Mouse (Mus musculus): ENCODE data around the gene Degs1. TPM values are rescaled to one million over a fixed set of nuclear protein-coding genes. Genes with fewer than 3 reads are reported as not detected.

Degs1 gene
- 80.5 and 82.9 TPM in 2 replicates for polyA plus RNA-seq (2015; fragmentation: Nextera tagmentation; extraction: Ambion mirVana)

- H3K27ac ChIP-seq (replicated peaks), result peak within 1 kb of the TSS; percentile 89
- H3K4me2 ChIP-seq, result peak within 1 kb of the TSS; percentile 76
- peaks cover 18% of the 10 kb centered on the region for H3K36me3 ChIP-seq
- WGBS, result under 1% methylated on average over 90 of the region's 94 CpGs
- H3K4me3 ChIP-seq, result peak within 1 kb of the TSS; percentile 82
- H3K9ac ChIP-seq, result peak within 1 kb of the TSS; percentile 90
- H3K4me1 ChIP-seq (replicated peaks), result peaks cover 30% of the 10 kb centered on the region
- peak; percentile 93 for ATAC-seq (ENCODE audit: low read depth)
- 0 out of 2 replicates have a peak, but pooled peaks cover 5% of the 10 kb centered on the region for H3K27me3 ChIP-seq
- no peaks in the 10 kb centered on the region for H3K9me3 ChIP-seq
Measured at GRCm38 (mm10) chr1:182282091-182283075, at the start of gene Degs1. Gene Degs1, minus strand, starts transcription at chr1:182282804.

GRCm38 (mm10) chr1:182325919-182326318 lies 43.3 kb upstream of the Degs1 start:
- Histone ChIP-seq H3K27ac (replicated peaks) (no peak overlapping the region), H3K9ac (no peak overlapping the region), H3K9me3 (no peaks in the 10 kb centered on the region), H3K4me1 (replicated peaks) (no peaks in the 10 kb centered on the region), H3K36me3 (peaks cover 82% of the 10 kb centered on the region), H3K27me3 (no peaks in the 10 kb centered on the region), H3K4me3 (no peak overlapping the region), H3K4me2 (no peak overlapping the region)
- 98% methylated on average over 1 of the region's 1 CpGs for WGBS
- ATAC-seq (ENCODE audit: low read depth), result no peak

GRCm38 (mm10) chr1:182324552-182324951 lies 41.9 kb upstream of the Degs1 start:
- no peak overlapping the region for H3K27ac ChIP-seq (replicated peaks)
- ATAC-seq (ENCODE audit: low read depth), result no peak
- no peaks in the 10 kb centered on the region for H3K27me3 ChIP-seq
- WGBS, result 96% methylated on average over 7 of the region's 7 CpGs
- no peak overlapping the region for H3K4me2 ChIP-seq
- no peaks in the 10 kb centered on the region for H3K9me3 ChIP-seq
- no peak overlapping the region for H3K9ac ChIP-seq
- H3K4me1 ChIP-seq (replicated peaks), result no peaks in the 10 kb centered on the region
- peaks cover 91% of the 10 kb centered on the region for H3K36me3 ChIP-seq
- H3K4me3 ChIP-seq, result no peak overlapping the region

GRCm38 (mm10) chr1:182323139-182323538 lies 40.5 kb upstream of the Degs1 start:
- H3K27ac ChIP-seq (replicated peaks), result no peak overlapping the region
- WGBS, result 98% methylated on average over 3 of the region's 3 CpGs
- H3K27me3 ChIP-seq, result no peaks in the 10 kb centered on the region
- ATAC-seq (ENCODE audit: low read depth), result no peak
- H3K9me3 ChIP-seq, result no peaks in the 10 kb centered on the region
- no peaks in the 10 kb centered on the region for H3K4me1 ChIP-seq (replicated peaks)
- H3K4me2 ChIP-seq, result no peak overlapping the region
- H3K9ac ChIP-seq, result no peak overlapping the region
- peaks cover 94% of the 10 kb centered on the region for H3K36me3 ChIP-seq
- H3K4me3 ChIP-seq, result no peak overlapping the region

DNA sequence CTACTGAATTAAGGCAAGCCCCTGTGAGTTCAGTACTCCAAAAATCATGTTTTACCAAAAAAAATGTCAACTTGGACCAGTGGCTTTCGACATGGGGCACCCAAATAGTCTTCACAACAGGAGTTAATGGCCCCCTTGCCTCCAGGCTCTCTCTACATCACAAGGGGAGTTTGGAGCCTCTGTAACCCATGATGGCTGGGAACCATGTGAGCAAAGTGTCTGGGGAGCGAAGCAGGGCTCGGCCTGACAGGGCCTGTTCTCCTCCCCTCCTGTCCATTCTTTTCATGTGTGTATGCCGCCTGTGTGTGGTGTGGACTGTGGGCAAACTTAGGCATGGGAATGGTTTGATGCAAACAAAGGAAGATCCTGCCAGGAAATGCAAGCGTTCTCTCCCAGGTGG lies 31.6 kb upstream of the Degs1 start:
- H3K36me3 ChIP-seq, result peaks cover 75% of the 10 kb centered on the region

GRCm38 (mm10) chr1:182313181-182313580 lies 30.6 kb upstream of the Degs1 start:
- H3K27ac ChIP-seq (replicated peaks), result no peak overlapping the region
- H3K36me3 ChIP-seq, result peaks cover 64% of the 10 kb centered on the region
- H3K4me2 ChIP-seq, result no peak overlapping the region
- no peak overlapping the region for H3K9ac ChIP-seq
- WGBS, result 93% methylated on average over 8 of the region's 8 CpGs
- H3K9me3 ChIP-seq, result 0 out of 2 replicates have a peak, but pooled peaks cover 7% of the 10 kb centered on the region
- H3K4me3 ChIP-seq, result no peak overlapping the region
- H3K27me3 ChIP-seq, result no peaks in the 10 kb centered on the region
- H3K4me1 ChIP-seq (replicated peaks), result no peaks in the 10 kb centered on the region
- no peak for ATAC-seq (ENCODE audit: low read depth)

More for the DNA sequence above, 31.6 kb upstream of the Degs1 start:
- H3K27ac ChIP-seq (replicated peaks), result no peak overlapping the region
- no peaks in the 10 kb centered on the region for H3K27me3 ChIP-seq
- no peak overlapping the region for H3K4me2 ChIP-seq
- H3K4me3 ChIP-seq, result no peak overlapping the region
- H3K4me1 ChIP-seq (replicated peaks), result no peaks in the 10 kb centered on the region
- 0 out of 2 replicates have a peak, but pooled peaks cover 7% of the 10 kb centered on the region for H3K9me3 ChIP-seq
- 93% methylated on average over 5 of the region's 5 CpGs for WGBS
- no peak for ATAC-seq (ENCODE audit: low read depth)
- H3K9ac ChIP-seq, result no peak overlapping the region

GRCm38 (mm10) chr1:182311376-182311775 lies 28.8 kb upstream of the Degs1 start:
- 97% methylated on average over 5 of the region's 5 CpGs for WGBS
- peaks cover 47% of the 10 kb centered on the region for H3K36me3 ChIP-seq

GRCm38 (mm10) chr1:182310316-182310715 lies 27.7 kb upstream of the Degs1 start:
- H3K27ac ChIP-seq (replicated peaks), result no peak overlapping the region
- H3K4me1 ChIP-seq (replicated peaks), result no peaks in the 10 kb centered on the region
- H3K9me3 ChIP-seq, result 0 out of 2 replicates have a peak, but pooled peaks cover 7% of the 10 kb centered on the region
- H3K9ac ChIP-seq, result no peak overlapping the region
- H3K4me3 ChIP-seq, result no peak overlapping the region
- H3K4me2 ChIP-seq, result no peak overlapping the region
- WGBS, result 88% methylated on average over 2 of the region's 2 CpGs
- peaks cover 38% of the 10 kb centered on the region for H3K36me3 ChIP-seq
- no peaks in the 10 kb centered on the region for H3K27me3 ChIP-seq
- no peak for ATAC-seq (ENCODE audit: low read depth)

More at GRCm38 (mm10) chr1:182311376-182311775, 28.8 kb upstream of the Degs1 start:
- Histone ChIP-seq H3K27me3 (no peaks in the 10 kb centered on the region), H3K9ac (no peak overlapping the region), H3K27ac (replicated peaks) (no peak overlapping the region), H3K4me2 (no peak overlapping the region), H3K4me3 (no peak overlapping the region), H3K4me1 (replicated peaks) (no peaks in the 10 kb centered on the region), H3K9me3 (0 out of 2 replicates have a peak, but pooled peaks cover 7% of the 10 kb centered on the region)
- no peak for ATAC-seq (ENCODE audit: low read depth)

DNA sequence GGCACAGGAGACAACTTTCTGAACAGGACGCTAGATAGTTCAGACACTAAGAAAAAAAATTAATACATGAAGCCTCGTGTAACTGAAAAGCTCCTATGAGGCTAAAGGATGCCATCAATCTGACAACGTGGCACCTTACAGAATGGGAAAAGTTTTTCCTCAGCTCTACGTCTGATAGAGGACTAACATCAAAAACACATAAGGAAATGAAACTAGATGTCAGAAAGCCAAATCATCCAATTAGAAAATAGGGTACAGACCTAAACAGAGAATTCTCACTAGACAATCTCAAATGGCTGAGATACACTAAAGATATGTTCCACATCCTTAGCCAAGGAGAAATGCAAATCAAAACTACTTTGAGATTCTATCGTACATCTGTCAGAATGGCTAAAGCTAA lies 26.8 kb upstream of the Degs1 start:
- H3K9ac ChIP-seq, result no peak overlapping the region
- no peak overlapping the region for H3K27ac ChIP-seq (replicated peaks)
- H3K4me3 ChIP-seq, result no peak overlapping the region
- no peaks in the 10 kb centered on the region for H3K27me3 ChIP-seq
- no peaks in the 10 kb centered on the region for H3K4me1 ChIP-seq (replicated peaks)
- ATAC-seq (ENCODE audit: low read depth), result no peak
- 72% methylated on average over 5 of the region's 5 CpGs for WGBS
- peaks cover 29% of the 10 kb centered on the region for H3K36me3 ChIP-seq
- no peak overlapping the region for H3K4me2 ChIP-seq
- H3K9me3 ChIP-seq, result 0 out of 2 replicates have a peak, but pooled peaks cover 7% of the 10 kb centered on the region

- no peaks in the 10 kb centered on the region for H3K4me1 ChIP-seq (replicated peaks)
- H3K9ac ChIP-seq, result no peak overlapping the region
- H3K4me2 ChIP-seq, result no peak overlapping the region
- H3K27ac ChIP-seq (replicated peaks), result no peak overlapping the region
- H3K4me3 ChIP-seq, result no peak overlapping the region
- no peak for ATAC-seq (ENCODE audit: low read depth)
- H3K9me3 ChIP-seq, result no peaks in the 10 kb centered on the region
- 92% methylated on average over 5 of the region's 5 CpGs for WGBS
- H3K36me3 ChIP-seq, result no peaks in the 10 kb centered on the region
- no peaks in the 10 kb centered on the region for H3K27me3 ChIP-seq
Measured at GRCm38 (mm10) chr1:182302916-182303315, 20.3 kb upstream of the Degs1 start.

- no peak overlapping the region for H3K4me3 ChIP-seq
- no peaks in the 10 kb centered on the region for H3K27me3 ChIP-seq
- 86% methylated on average over 6 of the region's 6 CpGs for WGBS
- no peak overlapping the region for H3K27ac ChIP-seq (replicated peaks)
- H3K36me3 ChIP-seq, result no peaks in the 10 kb centered on the region
- H3K9me3 ChIP-seq, result no peaks in the 10 kb centered on the region
- no peak for ATAC-seq (ENCODE audit: low read depth)
- H3K9ac ChIP-seq, result no peak overlapping the region
- no peaks in the 10 kb centered on the region for H3K4me1 ChIP-seq (replicated peaks)
- H3K4me2 ChIP-seq, result no peak overlapping the region
Measured at GRCm38 (mm10) chr1:182302176-182302870, 19.7 kb upstream of the Degs1 start.

GRCm38 (mm10) chr1:182297821-182298220 lies 15.2 kb upstream of the Degs1 start:
- Histone ChIP-seq H3K9ac (no peak overlapping the region), H3K27ac (replicated peaks) (no peak overlapping the region), H3K27me3 (no peaks in the 10 kb centered on the region), H3K9me3 (0 out of 2 replicates have a peak, but pooled peaks cover 8% of the 10 kb centered on the region), H3K4me1 (replicated peaks) (no peaks in the 10 kb centered on the region), H3K4me2 (no peak overlapping the region), H3K36me3 (no peaks in the 10 kb centered on the region), H3K4me3 (no peak overlapping the region)
- ATAC-seq (ENCODE audit: low read depth), result no peak
- 94% methylated on average over 5 of the region's 5 CpGs for WGBS

Data from neural tube, embryonic 13.5 days (tissue).